Mouse (Mus musculus): ENCODE results near the gene Olfr370.

DNA sequence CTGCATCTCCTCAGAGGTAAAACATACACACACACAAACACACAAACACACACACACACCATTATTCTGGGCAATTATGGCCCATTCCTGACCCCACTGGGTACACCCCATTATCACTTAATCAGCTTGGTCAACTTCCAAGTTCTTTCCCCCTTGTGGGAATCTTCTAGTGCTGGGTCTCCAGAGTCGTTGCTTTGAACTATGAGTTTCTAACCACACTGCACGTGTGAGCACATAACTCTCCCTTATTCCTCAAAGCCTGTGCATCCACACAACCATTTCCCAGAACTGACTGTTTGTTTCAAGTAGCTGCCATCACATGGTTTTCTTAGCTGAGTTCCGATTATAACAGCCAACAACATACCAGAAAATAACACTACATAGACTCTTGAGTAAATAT is 15.1 kb upstream of the Olfr370 start:
- TF ChIP-seq POLR2A (IDR thresholded peaks at IDR 0.05; ENCODE audit: low read depth, low read length), result no peak
- no peak for TF ChIP-seq CTCF (conservative IDR thresholded peaks at IDR 0.05; ENCODE audit: insufficient read depth, insufficient read length, low read depth, low read length)

Data from kidney, adult 2 months (tissue).